Mouse (Mus musculus) common myeloid progenitor, adult 5-6 weeks (primary cell): ENCODE data around the gene Rapgef2. TPM values are rescaled to one million over a fixed set of nuclear protein-coding genes. Genes with fewer than 3 reads are reported as not detected.

Experiments used
- total RNA-seq: library from RNA; stranded (forward); fragments of 200-1000, 187-1606 nt; gene quantifications from 2 replicates; pipeline ENCODE4 v1.2.3, GENCODE M21; 2017

The Rapgef2 gene
- total RNA-seq, 1 experiment from 2014 or later = 19.0 TPM

Other genes with a start within 250 kb of the Rapgef2 start
- gene Gm17359, start 50.1 kb upstream of the Rapgef2 start, total RNA-seq = not detected in 2 replicates